Mouse (Mus musculus) spleen, adult 2 months (tissue): ENCODE results near the gene Nfkb1.

Source experiments
- CTCF ChIP-seq: fragments of 200-500 bp; IDR thresholded peaks from 2 replicates; pipeline ENCODE4 v1.5.1; 2011; ENCODE audit warnings: mild to moderate bottlenecking, inconsistent platforms; ENCODE audit not compliant: insufficient read depth, insufficient read length, insufficient replicate concordance; ENCODE audit errors: extremely low read depth
- POLR2A ChIP-seq: fragments of 200-500 bp; IDR thresholded peaks from 2 replicates; pipeline ENCODE4 v1.6.1; 2011; ENCODE audit warnings: low read depth, low read length, inconsistent platforms

GRCm38 (mm10) chr3:135641623-135641915 lies 49.8 kb downstream of the Nfkb1 start:
- TF ChIP-seq CTCF = no peak
- TF ChIP-seq POLR2A = no peak
